Mouse (Mus musculus) layer of hippocampus, adult 9-11 months (tissue): ENCODE data around the gene Cldn5.

Experiments
- DNase-seq: peaks from one replicate; pipeline ENCODE4 v3.0.0; 2022

Cldn5 gene

DNA sequence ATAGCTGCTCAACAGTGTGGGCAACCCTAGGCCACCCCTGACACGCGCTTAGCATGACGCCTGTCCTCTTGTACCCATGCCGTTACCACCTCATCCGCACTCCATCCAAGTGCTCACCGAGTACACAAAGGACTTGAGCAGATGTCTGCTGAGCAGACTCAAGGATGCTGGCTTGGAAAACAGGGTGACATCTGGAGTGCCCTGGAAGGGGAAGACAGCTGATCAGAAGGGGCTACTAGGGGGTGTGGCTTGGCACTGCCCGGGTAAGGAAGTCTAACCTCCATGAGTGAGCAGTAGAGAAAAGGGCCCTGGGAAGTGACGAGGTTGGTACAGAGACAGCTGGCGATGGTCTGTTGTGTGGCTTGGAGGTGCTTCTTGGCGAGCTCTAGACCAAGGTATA lies 10.0 kb downstream of the Cldn5 start:
- no peak for DNase-seq

DNA sequence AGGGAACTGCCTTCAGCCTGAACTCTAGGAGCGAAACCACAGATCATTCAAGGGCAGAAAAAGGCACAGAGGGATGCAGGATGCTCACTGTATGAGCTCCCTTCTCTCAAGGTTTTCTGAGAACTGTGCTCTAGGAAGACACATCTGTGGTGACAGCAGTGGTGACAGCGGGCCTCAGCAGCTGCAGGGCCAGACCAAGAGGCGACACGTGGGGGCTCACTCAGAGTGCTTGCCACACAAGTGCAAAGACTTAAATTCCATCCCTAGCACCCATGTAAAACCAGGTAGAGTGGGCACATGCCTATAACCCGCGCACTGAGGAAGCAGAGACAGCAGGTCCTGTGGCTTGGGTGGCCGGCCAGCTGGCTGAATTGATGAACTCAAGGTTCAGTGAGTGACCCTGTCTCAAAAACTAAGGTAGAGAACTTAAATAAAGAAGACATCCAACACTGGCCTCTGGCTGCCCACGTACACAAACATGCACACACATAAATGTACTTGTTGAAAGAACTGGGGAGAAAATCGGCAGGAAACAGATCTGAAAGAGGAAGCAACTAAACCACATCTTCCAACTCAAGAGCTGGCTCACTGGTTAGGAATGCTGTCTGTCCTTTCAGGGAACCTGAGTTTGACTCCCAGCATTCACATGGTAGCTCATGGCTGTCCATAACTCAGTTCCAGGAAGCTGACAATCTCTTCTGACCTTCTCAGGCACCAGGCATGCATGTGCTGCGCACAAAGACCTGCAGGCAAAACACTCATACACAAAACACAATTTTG lies 12.2 kb downstream of the Cldn5 start:
- DNase-seq, result no peak

DNA sequence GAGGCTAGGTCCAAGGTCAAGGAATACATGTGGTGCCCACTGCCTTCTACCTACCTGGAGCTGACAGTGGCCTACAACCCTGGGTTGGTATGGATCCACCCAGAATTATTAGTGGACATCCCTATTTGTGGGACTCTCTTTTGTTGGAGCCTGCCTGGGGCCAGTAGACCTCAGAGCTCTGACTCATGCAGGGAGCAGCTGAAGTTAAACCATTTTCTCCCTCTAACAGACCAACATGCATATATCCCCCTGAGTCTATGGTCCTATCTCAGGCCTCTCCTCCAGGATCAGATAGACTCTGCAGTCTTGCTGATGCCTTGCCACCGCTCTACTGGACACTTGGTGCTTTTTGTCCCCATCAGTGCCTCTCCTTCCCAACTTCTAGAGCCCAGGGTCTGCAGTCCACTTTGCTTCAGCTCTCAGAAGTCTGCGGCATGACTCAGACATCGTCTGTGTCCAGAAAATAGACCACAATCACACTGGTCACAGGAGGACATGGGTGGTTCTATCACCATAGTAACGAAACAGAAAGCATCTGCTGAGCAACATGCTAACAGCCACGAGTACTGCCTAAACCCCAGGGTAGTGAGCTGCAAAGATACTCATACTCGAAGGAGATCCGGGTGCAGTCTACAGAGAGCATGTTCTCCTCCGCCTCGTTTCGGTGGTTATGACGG lies 18.7 kb downstream of the Cldn5 start:
- DNase-seq, result peak; percentile 23

DNA sequence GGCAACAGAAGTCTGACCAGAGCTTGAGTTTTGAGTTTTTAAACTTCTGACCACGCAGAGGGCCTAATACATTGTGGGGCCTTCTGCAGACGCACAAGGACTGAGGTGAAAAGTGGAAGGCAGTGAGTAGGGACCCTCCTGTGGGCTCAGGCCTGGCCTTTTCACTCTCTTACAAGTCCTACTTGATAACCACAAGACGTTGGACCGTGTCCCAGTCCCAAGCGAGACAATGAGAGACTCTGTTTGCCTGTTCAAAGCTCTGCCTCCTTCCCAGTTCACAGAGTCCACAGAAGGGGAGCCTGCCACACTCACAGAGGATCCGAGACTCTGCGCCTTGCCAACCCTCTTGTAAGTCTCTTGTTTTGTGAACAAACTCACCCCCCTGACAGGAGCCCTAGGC lies 20.0 kb downstream of the Cldn5 start:
- no peak for DNase-seq

DNA sequence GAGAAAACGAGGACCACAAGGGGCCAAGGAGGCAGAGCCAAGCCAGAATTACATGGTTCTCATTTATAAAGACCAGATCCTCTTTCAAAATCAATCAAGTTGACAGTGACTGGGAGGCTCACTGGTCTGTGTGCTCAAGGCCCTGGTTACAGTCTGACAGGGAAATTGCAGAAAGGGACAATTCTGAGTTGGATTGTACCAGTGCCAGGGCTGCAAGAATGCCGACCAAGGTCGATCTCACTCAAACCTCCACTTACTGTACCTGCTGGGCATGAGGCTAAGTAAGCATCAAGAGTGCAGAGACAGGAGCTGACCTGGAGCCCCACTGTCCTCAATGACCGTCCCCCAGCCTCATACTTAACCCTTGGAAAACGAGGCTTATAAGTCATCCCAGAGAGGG lies 21.5 kb downstream of the Cldn5 start:
- no peak for DNase-seq

DNA sequence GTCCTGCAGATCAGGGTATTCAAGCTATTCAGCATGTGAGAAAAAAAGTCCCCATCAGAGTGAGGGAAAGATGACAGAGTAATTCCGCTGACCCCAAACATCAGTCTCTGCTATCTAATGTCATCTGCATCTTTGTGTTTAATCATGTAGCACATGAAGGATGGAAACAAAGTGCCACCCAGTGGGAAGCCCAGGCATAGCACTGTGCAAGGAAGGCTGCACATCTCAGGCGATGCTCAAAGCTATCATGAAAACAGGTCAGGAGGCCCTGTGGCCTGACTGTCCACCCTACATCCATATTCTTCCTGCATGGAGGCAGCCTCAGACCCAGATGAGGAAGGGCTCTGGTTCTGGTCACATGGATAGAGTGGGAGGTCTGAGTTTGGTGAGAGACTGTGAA lies 22.2 kb downstream of the Cldn5 start:
- peak; percentile 42 for DNase-seq

DNA sequence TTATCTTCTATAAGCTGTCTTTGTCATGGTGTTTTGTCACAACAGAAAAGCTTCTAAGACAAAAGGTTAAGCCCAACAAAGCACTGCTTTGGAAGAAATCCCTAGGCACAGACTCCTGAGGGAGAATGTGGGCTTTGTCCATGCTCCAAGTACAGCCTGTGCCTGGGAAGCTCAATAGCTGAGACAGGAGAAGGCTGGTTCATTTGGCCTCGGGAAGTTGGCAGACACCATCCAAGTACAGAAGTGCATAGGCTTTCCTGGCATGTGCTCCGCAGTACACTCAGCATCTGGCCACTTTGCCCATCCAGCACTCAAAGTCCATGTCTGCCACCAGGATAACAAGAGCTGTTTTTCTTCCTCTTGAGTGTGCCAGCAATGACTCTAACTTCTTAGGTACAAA lies 29.1 kb downstream of the Cldn5 start:
- DNase-seq, result no peak

DNA sequence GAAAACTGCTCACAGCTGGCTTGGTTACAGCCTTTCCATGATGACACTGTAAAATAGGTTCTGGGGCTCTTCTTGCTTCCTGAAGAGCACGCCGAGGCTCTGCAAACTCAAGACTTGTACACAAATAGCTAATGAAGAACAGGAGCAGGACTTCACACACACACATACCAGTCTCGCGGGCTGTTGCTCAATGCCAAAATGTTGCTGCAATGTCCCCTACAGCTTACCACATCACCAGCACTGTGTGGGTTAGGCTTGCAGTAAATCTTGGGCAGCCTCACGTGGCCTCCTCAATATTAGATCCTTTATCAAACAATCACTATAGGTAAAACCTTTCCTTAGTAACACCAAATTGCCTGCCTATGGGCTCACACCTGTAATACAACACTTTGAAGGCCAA lies 32.4 kb downstream of the Cldn5 start:
- no peak for DNase-seq

DNA sequence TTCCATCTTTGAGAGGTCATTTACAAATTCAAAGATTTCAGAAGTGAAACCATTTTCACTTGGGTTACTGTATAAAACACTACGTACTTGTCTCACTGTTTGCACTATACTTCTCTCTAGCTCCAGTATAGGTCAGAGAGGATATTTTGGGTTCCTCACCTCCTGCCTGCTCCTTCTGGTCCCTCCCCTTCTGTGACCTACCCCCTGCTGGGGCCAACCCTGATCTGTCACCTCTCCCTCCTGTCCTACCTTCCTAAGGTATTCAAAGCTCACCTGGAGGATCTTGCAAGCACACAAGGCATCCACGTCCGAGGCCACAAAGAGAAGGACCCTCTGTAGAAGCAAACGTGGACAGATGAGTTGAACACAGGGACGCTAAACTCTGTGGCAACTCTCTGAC lies 34.4 kb downstream of the Cldn5 start:
- DNase-seq, result no peak

DNA sequence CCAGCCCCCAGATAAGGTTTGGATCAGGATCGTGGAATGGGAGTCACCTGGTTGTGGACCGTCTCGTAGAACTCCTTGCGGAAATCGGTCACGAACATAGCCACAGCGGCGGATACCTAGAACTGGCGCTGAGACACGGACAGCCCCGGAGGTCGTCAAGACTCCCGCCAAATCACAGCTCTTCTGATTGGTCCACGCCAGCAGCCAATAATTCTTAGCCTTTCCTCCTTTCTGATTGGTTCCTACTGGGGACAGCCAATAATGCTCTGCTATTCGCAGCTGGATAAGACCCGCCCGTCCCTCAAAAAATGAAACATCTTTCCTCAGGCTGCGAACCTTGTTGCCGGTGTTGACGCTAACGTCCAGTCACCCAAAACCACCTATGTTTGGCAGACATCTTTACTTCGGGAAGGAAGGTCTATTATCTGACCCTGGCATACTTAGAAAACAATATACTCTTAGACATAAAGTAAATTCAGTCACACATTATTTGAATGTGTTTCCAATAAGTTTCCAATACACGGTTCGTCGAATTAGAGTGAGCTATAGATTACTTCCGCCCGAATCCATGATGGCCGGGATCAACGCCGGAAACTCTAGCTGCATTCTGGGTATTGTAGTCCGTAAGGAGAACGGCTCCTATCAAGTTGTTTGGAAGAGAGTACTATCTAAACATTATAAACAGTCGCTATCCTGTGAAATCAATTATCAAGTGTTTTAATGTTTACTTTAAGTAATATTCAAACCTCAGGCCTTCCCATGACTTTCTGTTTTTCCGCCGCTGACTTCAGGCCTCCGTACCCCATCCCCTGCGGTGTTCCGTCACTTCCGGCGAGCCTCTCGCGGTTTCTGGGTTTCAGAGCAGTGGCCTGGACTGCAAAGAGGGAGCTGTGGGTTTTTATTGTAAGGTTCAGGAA lies 35.1 kb downstream of the Cldn5 start, which contains the start of the genes Ufd1 and Cdc45:
TSS of gene Ufd1 (plus strand) at position 312 of the 917 bp plus-strand sequence.
TSS of gene Cdc45 (minus strand) at position 520 of the 917 bp plus-strand sequence.
- DNase-seq, result peak; percentile 95

DNA sequence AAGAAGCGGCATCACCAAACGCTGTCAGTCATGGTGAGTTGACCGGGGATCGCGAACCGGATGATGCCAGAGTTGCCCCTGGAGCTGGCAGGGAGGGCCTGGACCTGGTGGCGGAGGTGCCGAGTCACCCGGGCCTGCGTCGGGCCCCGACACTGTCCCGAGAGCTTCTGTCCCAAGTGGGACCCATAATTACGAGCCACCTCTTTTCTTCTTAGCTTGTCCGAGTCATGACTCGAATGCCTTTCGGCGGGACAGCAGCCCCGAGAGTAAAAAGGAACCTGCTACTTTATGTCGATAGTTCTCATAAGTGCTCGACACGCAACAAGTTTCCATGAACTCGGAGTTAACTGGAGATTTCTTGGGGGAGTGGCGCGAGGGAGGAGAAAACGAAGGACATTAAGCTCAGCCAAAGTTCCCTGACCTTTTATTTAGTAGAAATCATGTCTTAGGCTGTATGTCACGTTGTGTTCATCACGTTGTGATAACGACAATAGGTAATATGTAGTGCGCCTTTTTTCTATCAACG lies 35.8 kb downstream of the Cldn5 start:
- DNase-seq, result no peak

DNA sequence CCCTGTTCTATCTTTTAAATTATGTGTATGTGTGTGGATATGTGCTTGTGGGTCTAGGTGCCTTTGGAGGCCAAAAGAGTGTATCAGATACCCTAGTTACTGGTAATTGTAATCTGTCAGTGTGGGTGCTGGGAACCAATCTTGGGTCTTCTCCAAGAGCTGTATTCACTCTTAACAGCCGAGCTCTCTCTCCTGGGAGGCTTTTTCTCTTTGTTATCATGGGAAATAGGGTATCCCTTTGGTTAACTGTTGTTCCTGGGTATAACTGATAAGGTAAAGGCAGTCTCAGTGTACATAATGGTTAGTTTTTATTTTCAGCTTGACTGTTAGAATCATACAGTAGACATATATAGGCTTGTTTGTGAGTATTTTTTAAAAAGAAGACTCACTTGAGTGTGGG lies 45.7 kb downstream of the Cldn5 start:
- DNase-seq, result no peak

DNA sequence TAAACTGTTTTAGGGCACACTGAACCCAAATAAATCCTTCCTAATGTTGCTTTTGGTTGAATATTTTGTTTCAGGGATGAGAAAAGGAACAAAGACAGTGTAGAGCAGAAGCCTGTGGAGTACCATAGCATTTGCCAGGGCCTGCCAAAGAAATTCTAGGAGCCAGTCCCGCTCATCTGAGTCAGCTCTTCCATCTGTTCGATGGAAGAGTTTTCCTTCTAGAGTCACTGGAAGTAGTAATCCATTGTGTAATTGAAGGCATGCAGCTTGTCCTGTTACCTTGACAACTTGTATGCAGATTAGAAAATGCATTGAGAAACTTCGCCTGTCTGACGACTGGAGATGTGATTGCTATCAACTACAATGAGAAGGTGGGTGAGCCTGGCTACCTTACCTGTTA lies 46.3 kb downstream of the Cldn5 start:
- peak; percentile 72 for DNase-seq
